Mouse (Mus musculus) forebrain, embryonic 10.5 days (tissue): Measurements from ENCODE around the gene Dram1. TPM values are rescaled to one million over a fixed set of nuclear protein-coding genes. Genes with fewer than 3 reads are reported as not detected.

Experiments used
- DNase-seq: peaks from one replicate; pipeline ENCODE4 v3.0.0-alpha.2; 2017; ENCODE audit warnings: low spot score; ENCODE audit errors: extremely low spot score
- H3K27ac ChIP-seq: fragments of 300-500 bp; sonication (generic); 2 replicates; pipeline ENCODE4 v1.5.1; 2016; ENCODE audit warnings: mild to moderate bottlenecking
- H3K27me3 ChIP-seq: fragments of 300-500 bp; sonication (generic); 2 replicates; pipeline ENCODE4 v1.6.1; 2016; ENCODE audit warnings: mild to moderate bottlenecking; ENCODE audit not compliant: poor library complexity, severe bottlenecking
- H3K36me3 ChIP-seq: fragments of 300-500 bp; sonication (generic); replicated peaks from 2 replicates; pipeline ENCODE4 v1.6.1; 2016; ENCODE audit warnings: mild to moderate bottlenecking, moderate library complexity
- H3K4me1 ChIP-seq: fragments of 300-500 bp; sonication (generic); 2 replicates; pipeline ENCODE4 v1.6.1; 2016
- H3K4me3 ChIP-seq: fragments of 300-500 bp; sonication (generic); 2 replicates; pipeline ENCODE4 v1.5.1; 2016; ENCODE audit warnings: mild to moderate bottlenecking, moderate library complexity
- H3K9me3 ChIP-seq: fragments of 300-500 bp; sonication (generic); 2 replicates; pipeline ENCODE4 v1.6.1; 2016; ENCODE audit warnings: mild to moderate bottlenecking, moderate library complexity
- WGBS: fragments of 180-500 bp; shearing (Covaris S2); methylation state at CpG from one replicate; pipeline ENCODE4 v1.1.7; 2016; 5-methylcytosine and 5-hydroxymethylcytosine counted together
- polyA plus RNA-seq: library from polyadenylated mRNA; unstranded; fragments of >200 nt; fragmentation: Nextera tagmentation; extraction: Ambion mirVana; gene quantifications from 2 replicates; pipeline ENCODE4 v1.2.1, GENCODE M21; 2016

Gene Dram1
- 0.36 and 0.38 TPM in 2 replicates for polyA plus RNA-seq

- H3K9me3 ChIP-seq, result no peaks in the 10 kb centered on the region
- under 1% methylated on average over 87 of the region's 87 CpGs for WGBS
- H3K27me3 ChIP-seq, result peaks cover 9% of the 10 kb centered on the region
- peaks cover 28% of the 10 kb centered on the region for H3K4me1 ChIP-seq
- DNase-seq, result peak; percentile 79
- peak within 1 kb of the TSS; percentile 92 for H3K27ac ChIP-seq
- peak within 1 kb of the TSS; percentile 86 for H3K4me3 ChIP-seq
- no peaks in the 10 kb centered on the region for H3K36me3 ChIP-seq
Measured at GRCm38 (mm10) chr10:88379013-88379885, at the start of gene Dram1, which contains the start of gene Gnptab. Dram1 (minus strand) TSS chr10:88379080. Gnptab (plus strand) TSS chr10:88379132.

DNA sequence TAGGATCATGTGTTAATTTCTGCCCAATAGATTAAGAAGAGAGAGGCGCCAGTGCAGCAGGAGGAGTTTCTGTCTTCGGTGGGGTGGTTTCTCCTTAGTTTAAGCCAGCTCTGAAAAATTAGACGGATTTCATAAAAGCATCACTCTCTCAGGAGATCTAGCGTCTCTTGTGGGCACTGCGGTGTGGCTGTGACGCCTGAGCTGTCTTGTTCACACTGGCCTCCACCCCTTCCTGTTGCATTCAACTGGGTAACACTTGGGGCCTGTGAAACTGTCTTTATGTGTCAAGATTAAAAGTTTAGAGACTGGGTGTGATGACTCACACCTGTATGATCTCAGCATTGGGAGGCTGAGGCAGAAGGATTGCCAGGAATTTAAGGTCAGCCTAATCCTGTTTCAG lies 49.1 kb upstream of the Dram1 start:
- no peak for DNase-seq
- Histone ChIP-seq H3K4me1 (no peaks in the 10 kb centered on the region), H3K9me3 (no peaks in the 10 kb centered on the region), H3K27ac (no peak overlapping the region), H3K4me3 (no peak overlapping the region), H3K36me3 (peaks cover 29% of the 10 kb centered on the region), H3K27me3 (no peaks in the 10 kb centered on the region)
- WGBS, result 90% methylated on average over 6 of the region's 6 CpGs

- 69% methylated on average over 5 of the region's 5 CpGs for WGBS
Measured at GRCm38 (mm10) chr10:88426896-88427295, 48.0 kb upstream of the Dram1 start.

DNA sequence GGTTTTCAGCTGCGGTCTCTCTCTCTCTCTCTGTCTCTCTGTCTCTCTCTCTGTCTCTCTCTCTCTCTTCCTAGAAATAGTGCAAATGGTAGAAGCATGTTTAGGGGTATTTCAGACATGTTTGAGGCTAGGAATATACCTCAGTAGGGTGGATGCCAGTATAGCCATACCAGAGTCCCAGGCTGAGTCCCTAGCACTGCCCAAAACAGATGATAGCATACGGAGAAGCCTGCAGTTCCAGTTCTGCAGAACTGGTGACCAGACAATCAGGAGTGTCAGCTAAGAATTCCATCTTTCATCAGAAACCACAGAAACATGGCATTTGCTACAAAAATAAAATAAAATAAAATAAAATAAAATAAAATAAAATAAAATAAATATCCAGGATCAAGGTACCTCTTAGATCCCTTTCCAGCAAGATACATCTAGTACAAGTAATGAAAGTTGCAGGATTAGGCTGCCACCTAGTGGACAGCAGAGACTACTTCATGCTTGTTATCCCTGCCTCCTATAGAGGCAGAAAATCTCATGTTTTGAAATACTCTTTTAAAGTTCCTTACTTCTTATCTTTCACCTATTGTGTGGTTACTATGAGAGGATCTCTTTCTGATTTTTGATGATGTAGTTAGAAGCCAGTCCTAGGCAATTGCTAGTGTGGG lies 47.4 kb upstream of the Dram1 start:
- DNase-seq, result no peak
- Histone ChIP-seq H3K4me1 (no peaks in the 10 kb centered on the region), H3K27me3 (no peaks in the 10 kb centered on the region), H3K27ac (no peak overlapping the region), H3K9me3 (no peaks in the 10 kb centered on the region), H3K36me3 (peaks cover 30% of the 10 kb centered on the region), H3K4me3 (no peak overlapping the region)
- WGBS, result 94% methylated on average over 2 of the region's 2 CpGs

More at GRCm38 (mm10) chr10:88426896-88427295, 48.0 kb upstream of the Dram1 start:
- no peaks in the 10 kb centered on the region for H3K27me3 ChIP-seq
- no peaks in the 10 kb centered on the region for H3K4me1 ChIP-seq
- no peak overlapping the region for H3K4me3 ChIP-seq
- H3K36me3 ChIP-seq, result peaks cover 28% of the 10 kb centered on the region
- H3K9me3 ChIP-seq, result no peaks in the 10 kb centered on the region
- H3K27ac ChIP-seq, result no peak overlapping the region
- DNase-seq, result no peak

GRCm38 (mm10) chr10:88420655-88421435 lies 42.0 kb upstream of the Dram1 start:
- Histone ChIP-seq H3K4me1 (no peaks in the 10 kb centered on the region), H3K27me3 (no peaks in the 10 kb centered on the region), H3K9me3 (no peaks in the 10 kb centered on the region), H3K4me3 (no peak overlapping the region), H3K27ac (no peak overlapping the region), H3K36me3 (peaks cover 28% of the 10 kb centered on the region)
- no peak for DNase-seq
- WGBS, result 96% methylated on average over 19 of the region's 19 CpGs

DNA sequence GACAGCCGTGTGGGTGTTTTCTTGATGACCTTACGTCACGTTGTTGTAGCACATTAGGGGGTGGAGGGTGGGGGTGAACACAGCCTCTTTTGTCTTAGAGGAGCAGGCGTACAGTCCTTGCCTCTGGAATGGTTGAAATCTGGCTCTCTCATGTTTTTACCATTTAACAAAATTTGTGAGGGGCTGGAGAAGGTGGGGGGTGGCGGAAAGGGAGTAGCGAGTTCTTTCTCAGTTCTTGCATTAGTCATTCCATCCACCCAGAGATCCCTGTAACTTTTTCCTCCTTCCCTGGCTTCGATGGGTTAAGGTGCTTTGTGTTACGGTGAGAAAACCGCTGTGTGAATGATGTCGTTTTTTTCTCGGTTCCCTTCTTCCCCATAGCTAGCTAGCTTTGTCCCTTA lies 41.3 kb upstream of the Dram1 start:
- Histone ChIP-seq H3K36me3 (peaks cover 32% of the 10 kb centered on the region), H3K9me3 (no peaks in the 10 kb centered on the region), H3K27ac (no peak overlapping the region), H3K4me1 (no peaks in the 10 kb centered on the region), H3K4me3 (no peak overlapping the region), H3K27me3 (no peaks in the 10 kb centered on the region)
- no peak for DNase-seq
- WGBS, result 85% methylated on average over 11 of the region's 11 CpGs

DNA sequence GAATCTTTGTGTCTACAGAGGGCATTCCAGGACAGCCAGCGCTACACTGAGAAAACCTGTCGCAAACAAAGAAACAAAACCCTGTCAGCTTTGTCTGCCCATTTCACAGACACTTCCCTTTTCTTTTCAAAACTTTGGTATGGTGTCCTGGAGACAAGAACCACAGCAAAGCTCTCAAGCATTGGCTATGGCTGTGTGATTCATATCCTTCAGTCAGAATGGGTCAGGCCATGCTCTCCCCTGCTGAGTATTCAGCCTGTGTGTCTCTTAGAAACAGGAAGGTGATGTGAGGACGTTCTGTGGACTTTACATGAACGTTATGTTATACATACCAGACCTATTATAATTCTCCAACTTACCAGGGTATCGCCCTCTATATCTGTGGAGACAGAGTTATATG lies 38.8 kb upstream of the Dram1 start:
- no peak for DNase-seq
- H3K27ac ChIP-seq, result no peak overlapping the region
- peaks cover 34% of the 10 kb centered on the region for H3K36me3 ChIP-seq
- H3K4me3 ChIP-seq, result no peak overlapping the region
- H3K4me1 ChIP-seq, result no peaks in the 10 kb centered on the region
- no peaks in the 10 kb centered on the region for H3K27me3 ChIP-seq
- H3K9me3 ChIP-seq, result no peaks in the 10 kb centered on the region
- WGBS, result 90% methylated on average over 5 of the region's 5 CpGs

GRCm38 (mm10) chr10:88412290-88412995 lies 33.6 kb upstream of the Dram1 start:
- no peak overlapping the region for H3K27ac ChIP-seq
- H3K9me3 ChIP-seq, result no peaks in the 10 kb centered on the region
- H3K4me3 ChIP-seq, result no peak overlapping the region
- 76% methylated on average over 17 of the region's 17 CpGs for WGBS
- no peaks in the 10 kb centered on the region for H3K27me3 ChIP-seq
- DNase-seq, result no peak
- H3K4me1 ChIP-seq, result no peaks in the 10 kb centered on the region
- H3K36me3 ChIP-seq, result peaks cover 8% of the 10 kb centered on the region; the same call in 1 of the 2 replicates

- 69% methylated on average over 2 of the region's 2 CpGs for WGBS
- no peaks in the 10 kb centered on the region for H3K4me1 ChIP-seq
- H3K27me3 ChIP-seq, result no peaks in the 10 kb centered on the region
- H3K36me3 ChIP-seq, result peaks cover 2% of the 10 kb centered on the region; the same call in 1 of the 2 replicates
- no peak for DNase-seq
- H3K9me3 ChIP-seq, result no peaks in the 10 kb centered on the region
- H3K27ac ChIP-seq, result no peak overlapping the region
- no peak overlapping the region for H3K4me3 ChIP-seq
Measured at GRCm38 (mm10) chr10:88409751-88410150, 30.9 kb upstream of the Dram1 start.

GRCm38 (mm10) chr10:88407875-88408631 lies 29.2 kb upstream of the Dram1 start:
- no peaks in the 10 kb centered on the region for H3K36me3 ChIP-seq

DNA sequence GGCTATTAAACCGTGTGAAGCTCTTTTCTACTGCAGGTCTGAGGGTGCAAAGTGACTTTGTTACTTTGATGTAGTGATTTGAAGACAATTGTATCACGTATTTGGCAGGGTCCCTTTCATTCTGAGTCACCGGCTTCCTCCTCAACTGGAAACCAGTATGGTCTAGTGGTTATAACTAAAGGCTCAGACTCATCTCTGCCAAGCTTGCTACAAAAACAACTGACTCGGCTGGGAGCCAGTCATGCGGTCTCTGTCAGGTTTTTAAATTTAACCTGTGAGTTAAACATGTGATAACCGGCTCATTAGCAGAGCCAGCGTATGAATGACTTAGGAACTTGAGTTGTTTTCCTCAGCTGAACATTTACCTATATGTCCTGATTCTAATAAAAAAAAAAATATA lies 26.9 kb upstream of the Dram1 start:
- no peaks in the 10 kb centered on the region for H3K27me3 ChIP-seq
- WGBS, result 92% methylated on average over 7 of the region's 7 CpGs
- no peaks in the 10 kb centered on the region for H3K9me3 ChIP-seq
- H3K27ac ChIP-seq, result no peak overlapping the region
- no peaks in the 10 kb centered on the region for H3K4me1 ChIP-seq
- H3K4me3 ChIP-seq, result no peak overlapping the region
- H3K36me3 ChIP-seq, result peaks cover 11% of the 10 kb centered on the region
- DNase-seq, result no peak

More at GRCm38 (mm10) chr10:88407875-88408631, 29.2 kb upstream of the Dram1 start:
- Histone ChIP-seq H3K4me3 (no peak overlapping the region), H3K27me3 (no peaks in the 10 kb centered on the region), H3K4me1 (no peaks in the 10 kb centered on the region), H3K9me3 (no peaks in the 10 kb centered on the region), H3K27ac (no peak overlapping the region)
- 93% methylated on average over 12 of the region's 12 CpGs for WGBS
- no peak for DNase-seq
